Mouse (Mus musculus) testis, adult 2 months (tissue): ENCODE results near the gene Synpo2. TPM values are rescaled to one million over a fixed set of nuclear protein-coding genes. Genes with fewer than 3 reads are reported as not detected.
"Not testable (repeated sequence)": the region's sequence is repeated elsewhere in the genome, so short reads cannot be mapped to it uniquely, and the experiment has no call there.

ENCODE experiments used
- H3K27ac ChIP-seq: fragments of 200-500 bp; 2 replicates; pipeline ENCODE4 v1.5.1; 2012; ENCODE audit warnings: low read depth, low read length; ENCODE audit not compliant: control insufficient read depth, insufficient read depth
- H3K27me3 ChIP-seq: fragments of 200-500 bp; 2 replicates; pipeline ENCODE4 v1.6.1; 2012; ENCODE audit warnings: mild to moderate bottlenecking, low read length, moderate library complexity; ENCODE audit not compliant: control insufficient read depth, insufficient read depth
- H3K36me3 ChIP-seq: fragments of 200-500 bp; 2 replicates; pipeline ENCODE4 v1.6.1; 2012; ENCODE audit warnings: mild to moderate bottlenecking, low read length; ENCODE audit not compliant: control insufficient read depth, insufficient read depth
- H3K4me1 ChIP-seq: fragments of 200-500 bp; 2 replicates; pipeline ENCODE4 v1.6.1; 2012; ENCODE audit warnings: low read length; ENCODE audit not compliant: control insufficient read depth, insufficient read depth
- H3K4me3 ChIP-seq: fragments of 200-500 bp; 2 replicates; pipeline ENCODE4 v1.5.1; 2012; ENCODE audit warnings: low read depth, mild to moderate bottlenecking, low read length, moderate library complexity, mixed read lengths; ENCODE audit not compliant: control insufficient read depth
- CTCF ChIP-seq: fragments of 200-500 bp; IDR thresholded peaks from 2 replicates; pipeline ENCODE4 v1.5.1; 2012; ENCODE audit warnings: low read depth, mild to moderate bottlenecking, inconsistent platforms, low read length, moderate library complexity; ENCODE audit not compliant: control insufficient read depth, insufficient read depth, insufficient replicate concordance
- POLR2A ChIP-seq: fragments of 200-500 bp; IDR thresholded peaks from 2 replicates; pipeline ENCODE4 v1.6.1; 2012; ENCODE audit warnings: low read depth, mild to moderate bottlenecking, inconsistent platforms, low read length, moderate library complexity; ENCODE audit not compliant: control insufficient read depth
- polyA plus RNA-seq: library from polyadenylated mRNA; depleted of rRNA; stranded (reverse); fragments of >200 nt; gene quantifications from 2 replicates; pipeline ENCODE4 v1.2.3, GENCODE M21; 2012

The Synpo2 gene
- polyA plus RNA-seq, 1 experiment, result 0.73 TPM

DNA sequence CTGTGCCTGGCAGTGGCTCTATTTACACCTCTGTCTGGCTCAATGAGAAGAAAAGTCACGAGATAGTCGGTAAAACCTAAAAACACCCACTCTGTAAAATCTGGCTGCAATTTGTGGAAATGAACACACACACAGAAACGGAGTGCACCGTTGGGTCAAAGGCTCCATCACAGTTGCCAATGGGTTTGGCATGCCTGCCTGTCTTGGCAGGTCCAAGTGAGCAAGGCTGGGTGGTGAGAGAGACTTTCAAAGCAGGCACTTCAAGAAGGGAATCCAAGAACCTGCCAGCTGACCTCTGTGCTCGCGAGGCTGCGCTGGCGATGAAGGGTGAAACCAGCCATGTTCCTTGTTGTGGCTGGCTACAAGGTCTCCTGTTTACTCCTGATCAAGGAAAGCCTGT lies 107.2 kb downstream of the Synpo2 start:
- no peak for TF ChIP-seq POLR2A
- no peak for TF ChIP-seq CTCF
- no peaks in the 10 kb centered on the region for H3K4me1 ChIP-seq
- H3K36me3 ChIP-seq, result no peaks in the 10 kb centered on the region
- H3K27me3 ChIP-seq, result no peaks in the 10 kb centered on the region
- no peak overlapping the region for H3K27ac ChIP-seq
- no peak overlapping the region for H3K4me3 ChIP-seq

- no peak overlapping the region for H3K4me3 ChIP-seq
- no peaks in the 10 kb centered on the region for H3K4me1 ChIP-seq
- no peak for TF ChIP-seq CTCF
- TF ChIP-seq POLR2A, result no peak
- H3K36me3 ChIP-seq, result no peaks in the 10 kb centered on the region
- H3K27ac ChIP-seq, result no peak overlapping the region
- no peaks in the 10 kb centered on the region for H3K27me3 ChIP-seq
These were observed 107.9 kb downstream of the Synpo2 start for GRCm38 (mm10) chr3:123128091-123128490.

GRCm38 (mm10) chr3:123126741-123127140 lies 109.2 kb downstream of the Synpo2 start:
- not testable (repeated sequence) for H3K4me3 ChIP-seq, H3K4me1 ChIP-seq, H3K27me3 ChIP-seq, H3K27ac ChIP-seq, H3K36me3 ChIP-seq

DNA sequence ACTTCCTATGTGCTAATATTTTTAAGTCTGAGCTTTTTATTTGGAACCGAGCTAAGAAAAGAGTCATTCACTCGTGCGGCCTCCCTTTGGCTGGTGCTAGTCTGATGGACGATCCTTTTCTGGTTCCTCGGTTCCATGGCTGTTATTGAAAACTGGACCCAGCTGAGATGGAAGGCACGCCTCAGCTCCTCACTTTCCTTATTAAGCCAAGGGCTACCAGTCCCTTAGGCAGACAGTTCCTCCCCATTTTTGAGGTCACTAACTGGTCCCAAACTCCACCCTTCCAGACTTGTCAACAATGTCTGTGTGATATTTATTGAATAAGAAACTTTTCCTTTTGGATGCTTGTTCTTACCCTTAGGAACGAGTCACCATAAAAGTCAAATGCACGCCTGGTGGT lies 112.1 kb downstream of the Synpo2 start:
- TF ChIP-seq CTCF, result no peak
- TF ChIP-seq POLR2A, result no peak
- no peaks in the 10 kb centered on the region for H3K4me1 ChIP-seq
- no peak overlapping the region for H3K27ac ChIP-seq
- no peak overlapping the region for H3K4me3 ChIP-seq
- H3K36me3 ChIP-seq, result no peaks in the 10 kb centered on the region
- H3K27me3 ChIP-seq, result no peaks in the 10 kb centered on the region

GRCm38 (mm10) chr3:123122151-123123030 lies 113.6 kb downstream of the Synpo2 start:
- Histone ChIP-seq H3K4me3 (no peak overlapping the region), H3K27ac (no peak overlapping the region), H3K27me3 (no peaks in the 10 kb centered on the region), H3K4me1 (no peaks in the 10 kb centered on the region), H3K36me3 (no peaks in the 10 kb centered on the region)
- TF ChIP-seq CTCF, result no peak
- no peak for TF ChIP-seq POLR2A

DNA sequence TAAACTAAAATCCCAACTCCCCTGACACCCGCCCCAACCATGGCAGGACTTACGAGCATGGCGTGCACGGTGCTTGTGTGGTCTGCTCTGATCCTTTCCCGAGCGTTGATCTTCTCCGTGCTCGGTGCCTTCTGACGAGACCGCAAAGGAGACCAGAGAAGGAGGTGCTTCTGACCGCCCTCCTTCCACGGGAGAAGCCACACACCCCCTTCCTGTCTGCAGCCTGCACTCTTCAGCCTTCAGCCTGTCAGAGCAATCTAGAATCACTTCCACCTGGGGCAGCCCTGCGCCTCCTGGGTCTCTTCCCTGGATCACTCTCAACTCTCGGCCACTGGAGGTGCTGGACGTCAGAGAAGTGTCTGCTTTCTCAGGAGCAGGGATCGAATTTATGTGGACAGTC lies 119.0 kb downstream of the Synpo2 start:
- peaks cover 10% of the 10 kb centered on the region for H3K4me1 ChIP-seq
- H3K36me3 ChIP-seq, result no peaks in the 10 kb centered on the region
- no peak overlapping the region for H3K4me3 ChIP-seq
- no peak overlapping the region for H3K27ac ChIP-seq
- no peak for TF ChIP-seq POLR2A
- TF ChIP-seq CTCF, result no peak
- no peaks in the 10 kb centered on the region for H3K27me3 ChIP-seq

GRCm38 (mm10) chr3:123115770-123116527 lies 120.0 kb downstream of the Synpo2 start:
- H3K4me1 ChIP-seq, result peaks cover 10% of the 10 kb centered on the region

More at GRCm38 (mm10) chr3:123115770-123116527, 120.0 kb downstream of the Synpo2 start:
- Histone ChIP-seq H3K27me3 (no peaks in the 10 kb centered on the region), H3K36me3 (no peaks in the 10 kb centered on the region), H3K27ac (no peak overlapping the region), H3K4me3 (no peak overlapping the region)
- TF ChIP-seq CTCF (peak; percentile 16; the same call in 1 of the 2 replicates), POLR2A (no peak)
